Mouse (Mus musculus) hindbrain, embryonic 15.5 days (tissue): Measurements from ENCODE around the gene Opa1. TPM values are rescaled to one million over a fixed set of nuclear protein-coding genes. Genes with fewer than 3 reads are reported as not detected.

Experiments used
- ATAC-seq: fragments of 200-750 bp; cut with Nextera tagmentation; 2 replicates; pipeline ENCODE4 v1.8.0; 2017; ENCODE audit warnings: low read depth, moderate number of reproducible peaks, moderate TSS enrichment; ENCODE audit not compliant: low FRiP score
- H3K27ac ChIP-seq: fragments of 300-500 bp; sonication (generic); replicated peaks from 2 replicates; pipeline ENCODE4 v1.5.1; 2015; ENCODE audit warnings: mild to moderate bottlenecking, inconsistent platforms
- H3K27me3 ChIP-seq: fragments of 300-500 bp; sonication (generic); 2 replicates; pipeline ENCODE4 v1.6.1; 2015; ENCODE audit warnings: control low read depth, inconsistent platforms
- H3K36me3 ChIP-seq: fragments of 300-500 bp; sonication (generic); 2 replicates; pipeline ENCODE4 v1.6.1; 2015; ENCODE audit warnings: control low read depth, inconsistent platforms
- H3K4me1 ChIP-seq: fragments of 300-500 bp; sonication (generic); replicated peaks from 2 replicates; pipeline ENCODE4 v1.6.1; 2015; ENCODE audit warnings: control low read depth, inconsistent platforms
- H3K4me2 ChIP-seq: fragments of 300-500 bp; sonication (generic); 2 replicates; pipeline ENCODE4 v1.6.1; 2015; ENCODE audit warnings: moderate library complexity, mild to moderate bottlenecking, inconsistent platforms
- H3K4me3 ChIP-seq: fragments of 300-500 bp; sonication (generic); 2 replicates; pipeline ENCODE4 v1.5.1; 2015; ENCODE audit warnings: mild to moderate bottlenecking, inconsistent platforms
- H3K9ac ChIP-seq: fragments of 300-500 bp; sonication (generic); 2 replicates; pipeline ENCODE4 v1.6.1; 2015; ENCODE audit warnings: inconsistent platforms
- H3K9me3 ChIP-seq: fragments of 300-500 bp; sonication (generic); 2 replicates; pipeline ENCODE4 v1.6.1; 2016; ENCODE audit warnings: control low read depth, inconsistent platforms
- WGBS: fragments of 180-500 bp; shearing (Covaris S2); methylation state at CpG from one replicate; pipeline ENCODE4 v1.1.7; 2015; 5-methylcytosine and 5-hydroxymethylcytosine counted together
- polyA plus RNA-seq: library from polyadenylated mRNA; unstranded; fragments of >200 nt; fragmentation: Nextera tagmentation; extraction: Ambion mirVana; gene quantifications from 2 replicates; pipeline ENCODE4 v1.2.1, GENCODE M21; 2015

Opa1 gene
- polyA plus RNA-seq, 1 experiment from 2014 or later: 42.5 TPM

DNA sequence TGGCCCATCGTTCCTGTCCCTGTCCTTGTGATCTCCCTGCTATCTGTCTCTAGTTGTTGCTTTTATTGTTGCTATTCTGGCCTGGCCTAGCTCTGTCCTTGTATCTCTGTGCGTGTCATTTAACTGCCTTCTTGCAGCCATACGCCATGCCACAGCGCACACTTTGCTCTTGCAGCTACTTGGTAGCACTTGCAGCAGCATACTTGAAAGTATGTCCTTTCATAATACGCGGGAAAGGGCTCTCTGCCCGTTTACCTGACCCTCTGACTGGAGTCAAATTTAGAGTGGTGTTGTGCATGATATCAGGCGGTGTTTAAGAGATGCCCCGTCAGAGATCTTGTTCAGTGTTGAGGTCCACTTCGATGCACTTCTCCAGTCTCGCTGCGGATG lies 648 bp downstream of the Opa1 start:
- no peak for ATAC-seq
- Histone ChIP-seq H3K36me3 (no peaks in the 10 kb centered on the region), H3K4me2 (peak overlapping the region; percentile 91), H3K9me3 (no peaks in the 10 kb centered on the region), H3K9ac (peak overlapping the region; percentile 82), H3K4me3 (peak overlapping the region; percentile 86), H3K27me3 (no peaks in the 10 kb centered on the region), H3K27ac (no peak overlapping the region), H3K4me1 (peaks cover 16% of the 10 kb centered on the region)
- 10% methylated on average over 12 of the region's 12 CpGs for WGBS

DNA sequence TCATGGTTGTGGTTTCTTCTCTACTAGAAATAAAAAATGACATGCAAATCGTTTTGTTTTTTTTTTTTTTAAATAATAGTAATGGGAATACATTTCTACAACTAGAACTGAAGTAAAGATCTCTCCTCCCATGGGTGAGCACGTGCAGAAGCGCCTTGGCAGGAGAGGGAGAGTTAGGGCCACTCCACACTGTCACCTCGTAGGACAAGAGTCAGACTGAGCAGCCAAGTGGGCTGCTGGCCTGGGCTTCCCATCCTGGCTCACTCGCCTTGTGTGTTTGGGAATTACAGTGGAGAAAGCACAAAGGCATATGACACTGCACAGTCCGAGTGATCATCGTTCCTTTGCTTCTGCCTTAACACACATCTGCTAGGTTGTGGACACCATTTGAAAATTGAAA lies 13.0 kb downstream of the Opa1 start:
- WGBS: 86% methylated on average over 7 of the region's 7 CpGs
- ATAC-seq: no peak
- Histone ChIP-seq H3K4me3 (no peak overlapping the region), H3K4me1 (no peaks in the 10 kb centered on the region), H3K9ac (no peak overlapping the region), H3K27ac (no peak overlapping the region), H3K9me3 (no peaks in the 10 kb centered on the region), H3K4me2 (no peak overlapping the region), H3K36me3 (peaks cover 52% of the 10 kb centered on the region), H3K27me3 (no peaks in the 10 kb centered on the region)

DNA sequence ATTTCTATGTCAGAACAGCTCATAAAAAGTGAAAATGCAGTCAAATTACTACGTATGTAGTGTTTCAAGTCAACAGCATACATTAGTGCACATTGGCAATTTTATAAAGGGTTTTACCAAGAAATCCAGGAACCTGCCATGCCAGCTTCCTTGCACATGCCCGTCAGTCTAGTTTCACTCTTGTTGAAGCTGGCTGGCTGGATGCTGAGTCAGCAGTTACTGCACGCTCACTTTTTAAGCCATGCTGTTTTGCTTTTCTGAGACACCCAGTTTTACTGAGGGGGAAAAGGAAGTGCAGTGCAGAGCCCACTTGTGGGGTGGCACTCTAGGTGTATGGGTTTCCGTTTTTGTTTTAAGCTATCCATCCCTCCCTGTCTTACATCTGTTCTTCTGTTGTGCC lies 18.0 kb downstream of the Opa1 start:
- 82% methylated on average over 4 of the region's 4 CpGs for WGBS
- Histone ChIP-seq H3K27me3 (no peaks in the 10 kb centered on the region), H3K9ac (no peak overlapping the region), H3K4me3 (no peak overlapping the region), H3K36me3 (peaks cover 23% of the 10 kb centered on the region), H3K9me3 (no peaks in the 10 kb centered on the region), H3K4me2 (no peak overlapping the region), H3K27ac (no peak overlapping the region), H3K4me1 (no peaks in the 10 kb centered on the region)
- ATAC-seq: no peak

DNA sequence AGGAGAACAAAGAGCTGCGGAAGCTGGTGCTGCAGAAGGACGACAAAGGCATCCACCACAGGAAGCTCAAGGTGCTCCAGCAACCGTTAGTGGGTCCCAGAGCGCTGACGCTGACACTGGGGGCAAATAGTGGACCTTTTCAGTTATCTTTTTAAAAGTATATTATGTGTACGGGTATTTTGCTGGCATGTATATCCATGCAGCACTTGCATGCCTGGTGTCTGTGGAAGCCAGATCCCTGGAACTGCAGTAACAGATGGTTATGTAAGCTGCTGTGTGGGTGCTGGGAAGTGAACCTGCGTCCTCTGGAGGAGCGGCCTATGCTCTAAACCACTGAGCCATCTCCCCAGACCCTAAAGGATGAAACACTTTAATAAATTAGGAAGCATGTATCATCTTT lies 26.4 kb downstream of the Opa1 start:
- no peak for ATAC-seq
- Histone ChIP-seq H3K27ac (no peak overlapping the region), H3K4me2 (no peak overlapping the region), H3K9me3 (no peaks in the 10 kb centered on the region), H3K36me3 (peaks cover 43% of the 10 kb centered on the region), H3K9ac (no peak overlapping the region), H3K4me1 (no peaks in the 10 kb centered on the region), H3K27me3 (no peaks in the 10 kb centered on the region), H3K4me3 (no peak overlapping the region)
- 92% methylated on average over 8 of the region's 8 CpGs for WGBS

DNA sequence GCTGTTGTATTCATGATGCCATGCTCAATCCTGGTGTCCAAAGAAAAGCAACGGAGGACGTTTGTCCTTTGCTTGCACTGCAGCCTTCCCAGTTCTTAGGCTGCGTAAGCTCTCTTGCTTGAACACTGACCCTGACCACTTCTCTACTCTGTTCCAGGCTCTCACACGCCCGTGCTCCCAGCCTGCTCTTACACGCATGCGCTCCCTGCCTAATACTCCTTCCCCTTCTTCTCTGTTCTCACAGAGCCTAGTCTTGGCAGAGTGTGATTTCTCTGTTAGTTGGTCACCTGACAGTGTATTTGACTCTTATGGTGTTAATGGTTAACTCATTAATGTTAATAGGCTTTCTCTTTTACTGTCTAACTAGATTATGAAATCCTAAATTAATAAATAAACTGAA lies 28.0 kb downstream of the Opa1 start:
- no peak overlapping the region for H3K4me2 ChIP-seq
- no peaks in the 10 kb centered on the region for H3K27me3 ChIP-seq
- H3K4me3 ChIP-seq: no peak overlapping the region
- no peak overlapping the region for H3K9ac ChIP-seq
- no peaks in the 10 kb centered on the region for H3K9me3 ChIP-seq
- H3K36me3 ChIP-seq: peaks cover 55% of the 10 kb centered on the region
- WGBS: 96% methylated on average over 7 of the region's 7 CpGs
- H3K4me1 ChIP-seq: no peaks in the 10 kb centered on the region
- no peak overlapping the region for H3K27ac ChIP-seq
- no peak for ATAC-seq

DNA sequence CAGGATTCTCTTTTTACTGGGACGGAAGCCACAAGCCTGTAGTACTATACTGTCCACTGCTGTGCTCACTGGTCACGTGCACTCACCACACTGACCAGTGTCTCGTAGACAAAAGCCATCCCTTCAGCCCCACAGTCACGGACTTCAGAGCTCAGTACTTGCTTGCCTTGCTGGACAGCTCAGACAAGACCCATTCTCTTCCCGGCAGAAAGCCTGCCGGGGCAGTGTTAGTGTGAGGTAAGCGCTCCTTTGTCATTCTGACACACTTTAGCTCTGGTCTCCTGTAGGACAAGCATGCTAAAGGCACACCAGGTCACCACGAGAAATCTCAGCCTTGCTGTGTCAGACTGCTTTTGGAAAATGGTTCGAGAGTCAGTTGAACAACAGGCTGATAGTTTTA lies 35.6 kb downstream of the Opa1 start:
- Histone ChIP-seq H3K9me3 (no peaks in the 10 kb centered on the region), H3K4me2 (no peak overlapping the region), H3K36me3 (peaks cover 83% of the 10 kb centered on the region), H3K4me3 (no peak overlapping the region), H3K27ac (no peak overlapping the region), H3K4me1 (no peaks in the 10 kb centered on the region), H3K27me3 (no peaks in the 10 kb centered on the region), H3K9ac (no peak overlapping the region)
- no peak for ATAC-seq
- 66% methylated on average over 9 of the region's 9 CpGs for WGBS

DNA sequence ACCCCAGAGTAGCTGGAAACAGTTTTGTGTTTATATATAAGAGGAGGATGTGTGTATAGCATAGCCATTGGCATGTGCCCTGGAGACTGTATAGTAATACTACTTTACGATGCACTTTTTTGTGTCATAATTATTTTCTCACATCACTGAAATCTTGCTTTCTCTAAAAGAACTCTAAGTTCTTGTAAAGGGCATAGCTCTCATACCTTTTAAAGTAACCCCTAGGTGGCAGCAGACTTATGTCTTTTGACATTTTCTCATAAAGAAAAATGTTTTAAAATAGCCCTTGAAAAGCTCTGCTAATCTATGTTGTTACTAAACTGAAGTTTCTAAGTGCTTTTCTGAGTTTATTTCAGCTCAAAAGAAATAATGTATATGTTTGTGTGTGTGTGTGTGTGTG lies 49.9 kb downstream of the Opa1 start:
- WGBS: 85% methylated on average over 1 of the region's 1 CpGs
- Histone ChIP-seq H3K4me2 (no peak overlapping the region), H3K4me1 (no peaks in the 10 kb centered on the region), H3K36me3 (peaks cover 69% of the 10 kb centered on the region), H3K9ac (no peak overlapping the region), H3K9me3 (no peaks in the 10 kb centered on the region), H3K27ac (no peak overlapping the region), H3K4me3 (no peak overlapping the region), H3K27me3 (no peaks in the 10 kb centered on the region)
- no peak for ATAC-seq

DNA sequence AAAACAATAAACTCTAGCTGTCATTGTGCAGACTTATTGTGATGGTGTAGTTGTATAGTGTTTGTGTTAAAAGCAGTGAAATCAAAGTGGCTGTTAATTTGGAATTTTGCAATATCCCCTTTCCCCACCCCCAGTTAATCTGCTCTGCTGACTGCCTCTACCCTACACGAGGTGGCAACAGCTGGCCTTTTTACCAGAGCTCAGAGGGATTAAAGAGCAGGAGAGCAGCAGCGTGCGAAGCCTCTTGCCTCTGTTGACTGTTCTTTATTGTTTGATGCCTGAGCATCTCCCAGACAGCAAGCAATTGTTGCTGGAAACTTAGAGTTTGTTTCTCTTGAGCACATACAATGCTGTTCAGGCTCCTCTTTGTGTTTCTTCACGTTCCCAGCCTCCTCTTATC lies 56.6 kb downstream of the Opa1 start:
- Histone ChIP-seq H3K36me3 (peaks cover 35% of the 10 kb centered on the region), H3K27me3 (no peaks in the 10 kb centered on the region), H3K4me1 (no peaks in the 10 kb centered on the region), H3K9me3 (no peaks in the 10 kb centered on the region), H3K9ac (no peak overlapping the region), H3K4me2 (no peak overlapping the region), H3K27ac (no peak overlapping the region), H3K4me3 (no peak overlapping the region)
- no peak for ATAC-seq
- WGBS: 23% methylated on average over 4 of the region's 4 CpGs

DNA sequence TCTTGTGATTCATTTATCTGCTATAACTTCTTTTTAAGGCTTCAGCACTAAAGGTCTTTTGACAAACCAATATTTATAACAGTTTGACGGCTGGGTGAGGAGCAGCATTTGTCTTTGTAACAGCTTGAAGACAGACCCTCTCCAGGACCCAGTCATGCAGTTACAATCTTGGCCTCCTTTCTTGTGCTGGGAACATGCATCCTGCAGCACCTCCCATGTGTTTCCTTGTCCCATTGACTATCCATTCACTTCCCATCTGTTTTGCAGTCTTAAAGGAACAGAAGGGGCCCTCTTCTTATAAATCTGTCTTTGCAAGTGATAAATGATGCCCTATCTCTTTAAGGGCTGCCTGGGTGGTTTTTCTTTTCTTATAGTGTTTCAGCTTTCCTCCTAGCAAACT lies 63.2 kb downstream of the Opa1 start:
- 18% methylated on average over 1 of the region's 1 CpGs for WGBS
- Histone ChIP-seq H3K9ac (no peak overlapping the region), H3K36me3 (peaks cover 24% of the 10 kb centered on the region), H3K4me2 (no peak overlapping the region), H3K27me3 (no peaks in the 10 kb centered on the region), H3K27ac (no peak overlapping the region), H3K9me3 (no peaks in the 10 kb centered on the region), H3K4me3 (no peak overlapping the region), H3K4me1 (no peaks in the 10 kb centered on the region)
- ATAC-seq: peak; percentile 45; the same call in 1 of the 2 replicates

DNA sequence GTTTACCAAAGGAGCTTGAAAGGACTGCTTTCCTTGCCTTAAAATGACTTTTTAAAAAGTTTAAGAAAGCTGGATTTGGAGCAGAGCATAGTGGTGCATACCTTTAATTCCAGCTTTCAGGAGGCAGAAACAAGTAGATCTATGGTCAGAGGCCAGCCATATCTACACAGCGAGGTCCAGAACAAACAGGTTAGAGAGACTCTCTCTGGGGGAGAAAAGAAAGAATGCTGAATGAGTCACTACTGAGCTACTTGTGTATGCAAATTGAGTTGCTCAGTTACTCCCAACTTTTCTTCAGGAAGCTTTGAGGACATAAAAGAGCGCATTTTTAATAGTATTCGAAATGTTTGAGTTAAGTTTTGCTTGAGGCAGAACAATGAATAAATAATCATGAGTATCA lies 65.7 kb downstream of the Opa1 start:
- Histone ChIP-seq H3K27me3 (no peaks in the 10 kb centered on the region), H3K9ac (no peak overlapping the region), H3K4me2 (no peak overlapping the region), H3K9me3 (no peaks in the 10 kb centered on the region), H3K27ac (no peak overlapping the region), H3K36me3 (peaks cover 30% of the 10 kb centered on the region), H3K4me3 (no peak overlapping the region), H3K4me1 (no peaks in the 10 kb centered on the region)
- ATAC-seq: no peak
- WGBS: 77% methylated on average over 3 of the region's 3 CpGs

DNA sequence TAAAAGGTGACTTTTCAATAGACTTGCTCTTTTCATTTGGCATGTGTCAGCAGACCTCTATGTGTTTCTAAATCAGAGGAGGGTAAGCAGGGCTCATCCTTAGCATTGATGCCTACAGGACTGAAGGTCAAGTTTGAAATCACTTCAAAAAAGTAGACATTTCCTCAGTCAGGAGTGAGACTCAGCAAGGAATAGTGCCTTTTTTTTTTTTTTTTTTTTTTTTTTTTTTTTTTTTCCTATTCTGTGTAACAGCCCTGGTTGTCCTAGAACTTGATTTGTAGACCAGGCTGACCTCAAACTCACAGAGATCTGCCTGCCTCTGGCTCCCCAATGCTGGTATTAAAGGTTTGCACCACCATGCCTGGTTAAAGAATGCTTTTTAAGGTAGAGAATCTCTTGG lies 67.1 kb downstream of the Opa1 start:
- Histone ChIP-seq H3K36me3 (peaks cover 28% of the 10 kb centered on the region), H3K4me3 (no peak overlapping the region), H3K9ac (no peak overlapping the region), H3K4me1 (no peaks in the 10 kb centered on the region), H3K27ac (no peak overlapping the region), H3K27me3 (peaks cover 6% of the 10 kb centered on the region; the same call in 1 of the 2 replicates), H3K9me3 (no peaks in the 10 kb centered on the region), H3K4me2 (no peak overlapping the region)
- ATAC-seq: no peak

DNA sequence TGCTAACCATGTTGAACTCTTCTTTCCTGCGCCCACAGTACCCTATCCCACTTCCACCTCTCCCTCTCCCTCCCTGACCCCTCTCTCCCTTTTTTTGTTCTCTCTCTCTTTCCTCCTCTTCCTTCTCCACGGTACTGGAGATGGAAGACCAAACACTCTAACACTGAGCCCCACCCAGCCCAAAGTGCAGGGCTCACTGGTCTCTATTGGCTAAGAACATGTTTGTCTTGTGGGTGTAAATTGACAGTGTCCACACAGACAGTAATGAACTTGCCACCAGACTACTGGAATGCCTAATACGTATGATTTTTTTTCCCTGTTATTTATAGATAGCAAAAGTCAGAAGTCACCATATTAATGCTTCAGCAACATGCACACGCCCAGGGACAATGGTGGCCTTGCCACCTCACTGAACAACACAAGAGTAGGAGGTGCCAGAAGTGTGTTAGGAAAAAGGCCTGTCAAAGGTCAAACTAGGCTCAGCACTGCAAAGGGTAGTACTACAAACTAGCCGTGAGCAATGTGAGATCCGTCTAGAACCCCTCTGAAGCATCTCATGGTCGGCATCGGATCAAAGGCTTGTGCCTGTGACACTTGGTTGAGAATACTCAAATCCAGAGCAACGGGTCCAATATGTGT lies 77.2 kb downstream of the Opa1 start:
- ATAC-seq: no peak
- H3K4me2 ChIP-seq: no peak overlapping the region
- H3K27me3 ChIP-seq: peaks cover 63% of the 10 kb centered on the region
- H3K27ac ChIP-seq: no peak overlapping the region
- H3K9ac ChIP-seq: no peak overlapping the region
- no peaks in the 10 kb centered on the region for H3K9me3 ChIP-seq
- whole genome bisulfite sequencing: 49% methylated on average over 9 of the region's 9 CpGs
- H3K36me3 ChIP-seq: peaks cover 7% of the 10 kb centered on the region
- no peak overlapping the region for H3K4me3 ChIP-seq
- H3K4me1 ChIP-seq: peaks cover 26% of the 10 kb centered on the region

DNA sequence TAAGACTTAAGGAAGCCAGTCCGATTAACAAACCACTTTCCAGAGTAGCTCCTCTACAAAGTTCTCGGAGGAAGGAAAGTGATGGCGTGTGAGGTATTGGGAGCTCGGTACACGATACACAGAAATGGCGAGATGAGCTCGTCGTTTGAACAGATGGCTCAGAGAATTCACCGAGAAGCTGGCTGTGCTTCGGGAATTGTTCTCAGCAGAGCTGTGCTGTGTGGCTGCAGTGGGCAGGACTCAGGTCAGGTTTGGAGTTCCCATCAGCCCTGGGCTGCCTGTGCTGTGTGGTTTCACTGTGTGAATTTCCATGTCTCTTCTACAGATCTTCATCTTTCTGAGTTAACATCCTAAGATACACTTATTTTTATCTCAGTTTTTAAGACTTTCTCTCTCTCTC lies 77.8 kb downstream of the Opa1 start:
- no peak overlapping the region for H3K4me3 ChIP-seq
- peaks cover 26% of the 10 kb centered on the region for H3K4me1 ChIP-seq
- H3K9ac ChIP-seq: no peak overlapping the region
- no peaks in the 10 kb centered on the region for H3K9me3 ChIP-seq
- peaks cover 3% of the 10 kb centered on the region for H3K36me3 ChIP-seq
- WGBS: 28% methylated on average over 10 of the region's 10 CpGs
- H3K4me2 ChIP-seq: peak overlapping the region; percentile 52; the same call in 1 of the 2 replicates
- ATAC-seq: no peak
- H3K27ac ChIP-seq: no peak overlapping the region; the same call in 1 of the 2 replicates
- peaks cover 64% of the 10 kb centered on the region for H3K27me3 ChIP-seq
